In the genomic region with DNA sequence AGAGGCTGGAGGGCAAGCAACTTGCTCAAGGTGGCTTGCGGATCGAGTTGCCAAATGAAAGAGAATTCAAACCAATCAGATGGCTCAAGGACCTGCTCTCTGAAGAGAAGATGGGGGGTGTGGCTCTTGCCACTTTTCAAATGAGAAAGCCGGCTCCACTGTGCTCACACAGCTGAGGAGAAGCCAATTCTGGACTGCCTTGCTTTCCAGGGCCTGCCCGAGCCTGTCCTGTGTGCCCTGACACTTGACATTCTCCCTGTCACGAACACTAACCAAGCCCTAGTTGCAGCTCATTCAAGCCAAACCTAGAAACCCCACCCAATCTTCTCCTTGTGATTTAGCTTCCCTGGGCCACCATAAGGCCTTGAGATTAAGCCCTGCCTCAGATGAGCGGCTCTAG, we compare ENCODE assay signal across 13 mouse cellular contexts. TPM values are rescaled to one million over a fixed set of nuclear protein-coding genes. Genes with fewer than 3 reads are reported as not detected.
A peak's percentile ranks its signal among the peaks of the same experiment; 100 is the strongest.
DNase-seq lines count a peak whose midpoint lies in the region; ATAC-seq and TF ChIP-seq lines count a peak whose summit lies in the region.
"Had no signal": no experiment of that assay in that cellular context is flagged by ENCODE, and none has a peak within 500 bp of the region (broad histone marks: within the 10 kb centered on the region; RNA-seq: fewer than 3 reads in every experiment).

No protein-coding gene starts in this region.

- no peak overlapping the region for H3K4me2 ChIP-seq in lung, postnatal 0 days (replicated peaks; ENCODE audit: low read depth, low read length)
- H3K4me2 ChIP-seq: intestine, embryonic 15.5 days had no signal

- no peak for TF ChIP-seq CTCF in lung, postnatal 0 days (IDR thresholded peaks at IDR 0.05)
- no peak for TF ChIP-seq CTCF in bone marrow, adult 2 months (IDR thresholded peaks at IDR 0.05; ENCODE audit: control insufficient read depth, insufficient read depth, low read length)

- no peaks in the 10 kb centered on the region for H3K9me3 ChIP-seq in lung, postnatal 0 days (ENCODE audit: low read length)
- H3K9me3 ChIP-seq: intestine, embryonic 15.5 days had no signal

- no peak for TF ChIP-seq POLR2A in bone marrow, adult 2 months (IDR thresholded peaks at IDR 0.05; ENCODE audit: borderline replicate concordance, control insufficient read depth, low read depth, low read length)

- H3K9ac ChIP-seq in lung, postnatal 0 days (replicated peaks; ENCODE audit: low read depth) = no peak overlapping the region
- H3K9ac ChIP-seq: intestine, embryonic 15.5 days had no signal

- peak; percentile 30; the same call in 1 of the 2 replicates for ATAC-seq in lung, postnatal 0 days
- ATAC-seq in megakaryocyte progenitor cell, adult 5-6 weeks (replicated peaks; ENCODE audit: poor library complexity) = no peak
- ATAC-seq: intestine, embryonic 15.5 days had no signal

- H3K27me3 ChIP-seq in lung, postnatal 0 days (replicated peaks; ENCODE audit: insufficient read depth, low read length) = no peaks in the 10 kb centered on the region
- H3K27me3 ChIP-seq: intestine, embryonic 15.5 days had no signal

- no peaks in the 10 kb centered on the region for H3K36me3 ChIP-seq in lung, postnatal 0 days (ENCODE audit: insufficient read depth, low read length)
- H3K36me3 ChIP-seq: intestine, embryonic 15.5 days had no signal

- no peak overlapping the region for H3K4me3 ChIP-seq in lung, postnatal 0 days (ENCODE audit: low read depth, low read length)
- H3K4me3 ChIP-seq in bone marrow, adult 2 months (replicated peaks; ENCODE audit: control insufficient read depth, low read depth, low read length) = no peak overlapping the region
- H3K4me3 ChIP-seq: intestine, embryonic 15.5 days had no signal

- TF ChIP-seq EP300 in lung, postnatal 0 days (IDR thresholded peaks at IDR 0.05) = no peak

- WGBS in lung, postnatal 0 days = 57% methylated on average over 6 of the region's 6 CpGs
- WGBS in bone marrow, adult 2 months = 62% methylated on average over 6 of the region's 6 CpGs

- DNase-seq in lung, postnatal 0 days (ENCODE audit: low spot score) = no peak
- DNase-seq in lung, postnatal 14 days = no peak
- DNase-seq in lung, postnatal 36 days = peak; percentile 40
- DNase-seq in thymus, postnatal 4 days = peak; percentile 47
- no peak for DNase-seq in cerebellum, adult 8-10 months
- DNase-seq: cerebellum, adult 9-11 months; heart, postnatal 36 days; kidney, postnatal 10 days; left cerebral cortex, postnatal 4 days had no signal

- no peaks in the 10 kb centered on the region for H3K4me1 ChIP-seq in lung, postnatal 0 days (ENCODE audit: insufficient read depth, low read depth, low read length)
- peaks cover 9% of the 10 kb centered on the region for H3K4me1 ChIP-seq in bone marrow, adult 2 months (ENCODE audit: control insufficient read depth, insufficient read depth, low read length)
- H3K4me1 ChIP-seq: intestine, embryonic 15.5 days had no signal

- no peak overlapping the region for H3K27ac ChIP-seq in lung, postnatal 0 days (ENCODE audit: low read length)
- peak overlapping the region; percentile 77 for H3K27ac ChIP-seq in bone marrow, adult 2 months (ENCODE audit: control insufficient read depth, insufficient read depth, low read depth, low read length, poor library complexity)
- H3K27ac ChIP-seq: intestine, embryonic 15.5 days had no signal

RNA-seq across cellular contexts. Expression of gene Sash3, which starts 8.2 kb away (rescaled TPM):
- polyA plus RNA-seq in lung, postnatal 0 days (2015; fragmentation: Nextera tagmentation; extraction: Ambion mirVana) = 4.5 and 4.8 TPM in 2 replicates
- 19.3 and 33.7 TPM in 2 replicates for polyA plus RNA-seq in bone marrow, adult 2 months (2011; ENCODE audit: insufficient read depth, insufficient read length, low replicate concordance, missing spikeins)
- 46.5 and 54.2 TPM in 2 replicates for total RNA-seq in megakaryocyte progenitor cell, adult 5-6 weeks (2015)
- 77.9 and 86.1 TPM in 2 replicates for total RNA-seq in megakaryocyte progenitor cell, adult 5-6 weeks (2017)

RNA-seq across cellular contexts. Expression of gene Xpnpep2, which starts 29.5 kb away (rescaled TPM):
- 0.54 and 0.64 TPM in 2 replicates for polyA plus RNA-seq in lung, postnatal 0 days (2015; fragmentation: Nextera tagmentation; extraction: Ambion mirVana)
- polyA plus RNA-seq in bone marrow, adult 2 months (2011; ENCODE audit: insufficient read depth, insufficient read length, low replicate concordance, missing spikeins) = not detected in 2 replicates
- not detected in 2 replicates for total RNA-seq in megakaryocyte progenitor cell, adult 5-6 weeks (2015)
- not detected in 2 replicates for total RNA-seq in megakaryocyte progenitor cell, adult 5-6 weeks (2017)
- total RNA-seq: megakaryocyte, adult 5-6 weeks had no signal

Comparison
In these comparisons a context has a peak if more than half of its experiments do, and no peak if none do; other contexts are left out.
1. DNase-seq: peak in lung, postnatal 36 days (single experiment) and thymus, postnatal 4 days (single experiment); none in lung, postnatal 0 days (single experiment), lung, postnatal 14 days (single experiment) and cerebellum, adult 8-10 months (single experiment).